Mouse (Mus musculus) MEL (cell line): ENCODE measurements around the gene Igf1r.

Experiments used
- BHLHE40 ChIP-seq: IDR thresholded peaks from 2 replicates; pipeline ENCODE4 v1.6.1; 2012; ENCODE audit warnings: low read depth, mild to moderate bottlenecking, inconsistent platforms, low read length, improper control_type of control experiment, borderline replicate concordance
- CTCF ChIP-seq, 3 experiments: IDR thresholded peaks in 2 of 3; conservative IDR thresholded peaks in 1 of 3; 2 replicates each; pipeline ENCODE4 v1.5.1; 2011 to 2012; ENCODE audit warnings: low read length in 3 of 3, low read depth in 2 of 3, mild to moderate bottlenecking in 2 of 3, improper control_type of control experiment in 1 of 3, inconsistent platforms in 1 of 3, mixed read lengths in 1 of 3, moderate library complexity in 1 of 3; ENCODE audit not compliant: control insufficient read depth in 1 of 3, insufficient read depth in 1 of 3, poor library complexity in 1 of 3, severe bottlenecking in 1 of 3
- EP300 ChIP-seq, 2 experiments: IDR thresholded peaks; 2 replicates each; pipeline ENCODE4 v1.6.1; 2011; ENCODE audit warnings: improper control_type of control experiment in 2 of 2, low read length in 2 of 2, low read depth in 1 of 2, mild to moderate bottlenecking in 1 of 2
- GABPA ChIP-seq: IDR thresholded peaks from 2 replicates; pipeline ENCODE4 v1.6.1; 2012; ENCODE audit warnings: low read depth, mild to moderate bottlenecking, inconsistent platforms, low read length, improper control_type of control experiment, moderate library complexity
- MYC ChIP-seq: IDR thresholded peaks from 2 replicates; pipeline ENCODE4 v1.6.1; 2011; ENCODE audit warnings: low read depth, mild to moderate bottlenecking, low read length, improper control_type of control experiment, moderate library complexity
- POLR2A ChIP-seq, 2 experiments: IDR thresholded peaks; 2 replicates each; pipeline ENCODE4 v1.6.1; 2011 to 2012; ENCODE audit warnings: low read length in 2 of 2, mild to moderate bottlenecking in 2 of 2, control low read depth in 1 of 2, improper control_type of control experiment in 1 of 2, low read depth in 1 of 2, moderate library complexity in 1 of 2; ENCODE audit not compliant: control insufficient read depth in 1 of 2, insufficient read depth in 1 of 2, poor library complexity in 1 of 2
- POLR2AphosphoS5 ChIP-seq: IDR thresholded peaks from 2 replicates; pipeline ENCODE4 v1.6.1; 2012; ENCODE audit warnings: low read depth, borderline replicate concordance, mild to moderate bottlenecking, inconsistent platforms, low read length, moderate library complexity, mixed read lengths
- SIN3A ChIP-seq: IDR thresholded peaks from 2 replicates; pipeline ENCODE4 v1.6.1; 2012; ENCODE audit warnings: low read length, improper control_type of control experiment, inconsistent platforms
- TAL1 ChIP-seq: IDR thresholded peaks from 2 replicates; pipeline ENCODE4 v1.6.1; 2012; ENCODE audit warnings: mild to moderate bottlenecking, inconsistent platforms, low read length, moderate library complexity, mixed read lengths
- TBP ChIP-seq: IDR thresholded peaks from 2 replicates; pipeline ENCODE4 v1.8.0; 2011; ENCODE audit warnings: low read depth, low read length, improper control_type of control experiment
- TCF12 ChIP-seq: IDR thresholded peaks from 2 replicates; pipeline ENCODE4 v1.6.1; 2014; ENCODE audit warnings: low read depth, mild to moderate bottlenecking, inconsistent platforms, low read length, improper control_type of control experiment, moderate library complexity
- ZMIZ1 ChIP-seq: IDR thresholded peaks from 2 replicates; pipeline ENCODE4 v1.6.1; 2012; ENCODE audit warnings: low read depth, mild to moderate bottlenecking, inconsistent platforms, low read length, improper control_type of control experiment, moderate library complexity
- ZNF384 ChIP-seq: IDR thresholded peaks from 2 replicates; pipeline ENCODE4 v1.6.1; 2012; ENCODE audit warnings: low read depth, mild to moderate bottlenecking, inconsistent platforms, low read length, improper control_type of control experiment

DNA sequence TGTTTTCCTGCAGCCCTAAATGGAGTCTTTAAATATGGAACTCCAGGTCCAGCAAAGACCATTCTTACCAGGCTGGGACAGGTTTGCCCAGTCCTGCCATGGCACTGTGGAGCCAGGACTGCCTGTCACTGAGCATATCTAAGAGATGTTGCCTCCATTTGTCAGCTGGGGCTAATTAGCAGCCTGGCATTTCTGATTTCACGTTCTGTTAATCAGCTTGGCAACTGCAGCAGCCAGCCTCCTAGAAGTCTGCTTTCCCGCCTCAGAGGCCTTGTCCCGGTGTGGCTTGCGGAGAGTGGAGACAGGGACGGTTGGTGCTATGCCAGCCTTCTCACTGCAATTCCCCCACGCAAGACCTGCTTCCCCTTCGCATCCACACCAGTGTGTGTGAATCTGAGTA lies 220.1 kb downstream of the Igf1r start:
- TF ChIP-seq MYC, result no peak
- TF ChIP-seq CTCF (IDR thresholded peaks at IDR 0.05 in 2 of 3, conservative IDR thresholded peaks at IDR 0.05 in 1 of 3; ENCODE audit: control insufficient read depth in 1 of 3, insufficient read depth in 1 of 3, low read depth in 2 of 3, low read length in 3 of 3, poor library complexity in 1 of 3, severe bottlenecking in 1 of 3), result no peak
- TF ChIP-seq TBP, result no peak
- no peak for TF ChIP-seq POLR2AphosphoS5
- TF ChIP-seq ZNF384, result no peak
- TF ChIP-seq BHLHE40, result no peak
- TF ChIP-seq ZMIZ1, result no peak
- TF ChIP-seq TCF12, result no peak
- no peak for TF ChIP-seq TAL1
- TF ChIP-seq POLR2A (IDR thresholded peaks at IDR 0.05; ENCODE audit: control insufficient read depth in 1 of 2, insufficient read depth in 1 of 2, low read depth in 1 of 2, low read length in 2 of 2, poor library complexity in 1 of 2), result no peak
- TF ChIP-seq EP300 (IDR thresholded peaks at IDR 0.05; ENCODE audit: low read depth in 1 of 2, low read length in 2 of 2), result no peak
- TF ChIP-seq GABPA, result no peak
- no peak for TF ChIP-seq SIN3A
